Mouse (Mus musculus) 3T3-L1 (cell line): ENCODE data around the gene Crocc2.
"Not testable (repeated sequence)": the region's sequence is repeated elsewhere in the genome, so short reads cannot be mapped to it uniquely, and the experiment has no call there.

Source experiments
- DNase-seq: peaks from one replicate; pipeline ENCODE4 v3.0.0-alpha.2; 2015; ENCODE audit warnings: low read depth, low spot score

Crocc2 gene

DNA sequence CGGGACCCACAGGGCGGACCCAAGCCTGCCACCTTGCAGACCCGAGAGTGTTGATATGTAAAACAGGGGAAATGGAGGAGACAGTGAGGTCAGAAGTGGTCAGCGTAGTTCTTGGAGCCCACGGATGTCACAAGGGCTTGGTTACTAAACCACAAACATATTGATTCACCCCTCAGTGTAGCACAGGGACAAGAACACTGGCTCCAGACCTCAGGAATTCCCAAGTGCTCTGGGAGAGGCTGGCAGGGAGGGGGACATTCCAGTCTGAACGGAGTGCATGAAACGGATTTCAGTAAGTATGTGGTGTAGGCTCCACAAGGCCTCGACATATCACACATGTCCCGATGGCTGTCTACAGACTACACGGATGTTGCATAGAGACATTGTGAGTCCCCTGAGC, 6.6 kb upstream of the Crocc2 start:
- peak; percentile 48 for DNase-seq

DNA sequence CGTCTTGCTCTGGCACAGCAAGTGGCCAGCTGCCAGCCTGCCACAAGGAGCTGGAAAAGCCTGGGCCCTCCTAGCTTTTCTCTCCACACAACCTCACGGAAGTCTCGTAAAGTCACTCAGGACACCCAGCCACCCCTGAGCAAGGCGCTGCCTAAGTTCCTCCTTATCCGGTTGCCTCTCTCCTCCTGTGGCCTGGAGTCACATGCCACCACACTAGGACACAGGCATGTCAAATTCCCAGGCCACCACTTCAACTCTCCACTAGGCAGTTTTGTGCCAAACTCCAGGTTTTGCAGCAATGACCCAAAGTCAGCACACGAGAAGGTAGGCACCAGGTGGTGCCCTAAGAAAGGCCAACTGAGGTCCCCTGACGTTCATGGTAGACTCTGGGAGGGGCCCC, 5.9 kb upstream of the Crocc2 start:
- DNase-seq, result no peak

DNA sequence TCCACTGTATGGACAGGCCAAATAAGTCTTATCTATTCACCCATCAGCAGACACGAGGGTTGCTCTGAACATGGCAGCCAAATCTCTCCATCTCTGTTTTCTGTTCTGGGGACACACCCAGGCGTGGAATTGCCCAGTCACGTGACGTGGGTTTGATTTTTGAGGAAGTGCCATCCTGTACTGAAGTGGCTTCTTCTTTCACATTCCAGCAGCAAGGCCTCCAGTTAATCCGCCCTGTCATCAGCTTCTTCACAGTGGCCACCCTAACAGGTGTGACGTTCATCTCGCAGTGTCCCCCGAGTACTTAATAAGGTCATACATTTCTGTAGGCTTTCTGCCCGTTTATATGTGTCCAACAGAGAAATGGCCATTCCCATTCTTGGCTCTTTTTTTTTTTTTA, 3.1 kb upstream of the Crocc2 start:
- DNase-seq, result peak; percentile 53

DNA sequence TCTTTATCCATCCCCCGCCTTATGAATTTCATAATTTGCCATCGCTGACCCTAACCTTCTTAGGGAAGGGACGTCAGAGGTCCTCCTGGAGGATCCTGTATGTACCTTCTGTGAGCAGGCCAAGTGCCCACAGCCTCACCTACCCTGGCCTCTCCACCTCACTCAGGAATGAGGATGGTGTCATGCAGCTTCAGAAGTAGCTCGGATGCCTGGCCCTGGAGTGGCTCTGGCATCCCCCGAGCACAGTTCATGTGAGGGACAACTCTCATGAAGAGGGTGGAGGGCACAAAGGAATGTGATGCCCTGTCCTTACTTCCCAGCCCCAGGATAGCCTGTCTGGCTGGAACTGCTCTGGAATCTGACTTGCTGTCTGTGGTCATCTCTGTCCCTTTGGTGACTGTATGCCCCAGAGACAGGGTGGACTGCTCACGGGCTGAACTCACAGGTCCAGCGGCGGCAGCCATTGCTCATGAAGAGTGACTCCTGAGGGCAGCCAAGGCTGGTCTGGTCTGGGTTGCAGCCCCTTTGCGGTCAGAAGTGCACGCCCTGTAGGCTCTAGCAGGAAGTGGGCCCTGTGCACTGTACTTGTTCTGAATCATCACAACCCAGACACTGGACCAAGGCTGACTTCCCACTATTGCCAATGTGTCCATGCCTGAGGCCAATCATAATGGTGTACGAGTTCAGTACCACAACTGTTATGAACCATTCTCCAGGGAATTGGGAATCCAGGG, 2.0 kb upstream of the Crocc2 start:
- DNase-seq, result peak; percentile 89

DNA sequence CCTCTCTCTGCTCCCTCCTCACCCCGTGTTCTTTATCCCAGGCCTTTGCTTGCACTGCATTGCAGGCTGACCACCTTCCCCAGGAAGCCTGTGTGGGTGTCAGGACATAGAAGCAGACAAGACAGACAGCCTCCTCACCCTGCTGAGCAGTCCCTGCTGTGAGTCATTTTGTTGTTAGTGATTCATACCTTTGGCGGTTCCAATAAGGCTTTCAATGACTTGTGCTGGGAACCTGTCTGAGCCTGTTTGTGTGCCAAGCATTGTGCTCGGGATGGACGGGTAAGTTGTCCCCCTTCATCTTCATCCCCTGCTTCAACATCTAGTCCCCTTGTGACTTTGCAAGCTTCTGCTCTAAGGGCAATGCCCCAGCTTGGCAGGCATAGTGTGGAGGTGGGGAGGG, 5.1 kb downstream of the Crocc2 start:
- DNase-seq, result peak; percentile 86

DNA sequence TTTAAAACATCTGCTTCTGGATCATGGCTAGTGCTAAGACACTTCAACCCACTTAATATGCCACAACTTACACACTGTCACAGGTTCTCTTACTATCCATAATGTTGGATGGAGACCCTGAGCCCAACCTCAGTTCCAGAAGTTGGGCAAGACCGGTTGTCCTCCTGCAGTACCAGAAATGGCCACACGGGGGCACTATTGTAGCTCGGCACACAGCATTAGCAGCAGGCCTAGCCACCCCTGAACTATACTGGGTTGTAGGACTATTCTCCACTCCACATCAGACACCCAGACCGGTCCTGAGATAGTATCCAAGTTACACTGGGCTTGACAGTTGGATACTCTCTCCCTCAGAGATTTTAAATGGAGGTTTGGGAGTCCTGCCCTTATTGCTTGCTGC, 5.9 kb downstream of the Crocc2 start:
- peak; percentile 96 for DNase-seq

DNA sequence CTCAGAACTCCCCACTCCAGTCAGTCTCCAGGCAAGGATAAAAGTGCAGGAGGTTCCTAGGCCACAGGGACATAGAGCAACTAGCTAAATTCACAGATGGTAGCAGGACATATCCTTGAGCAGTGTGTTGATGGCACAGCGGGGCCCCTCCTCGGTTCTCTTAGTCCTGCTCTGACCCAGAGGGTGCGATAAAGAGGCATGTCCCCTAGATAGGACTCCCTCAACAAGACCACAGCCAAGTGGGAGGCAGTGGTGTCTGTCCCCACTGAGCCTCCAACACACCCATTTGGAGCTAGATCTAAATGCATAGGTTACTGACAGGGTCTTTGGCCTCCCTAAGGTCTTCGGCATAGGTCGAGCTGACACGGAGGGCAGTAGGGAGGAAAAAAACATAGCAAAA, 7.3 kb downstream of the Crocc2 start:
- no peak for DNase-seq

DNA sequence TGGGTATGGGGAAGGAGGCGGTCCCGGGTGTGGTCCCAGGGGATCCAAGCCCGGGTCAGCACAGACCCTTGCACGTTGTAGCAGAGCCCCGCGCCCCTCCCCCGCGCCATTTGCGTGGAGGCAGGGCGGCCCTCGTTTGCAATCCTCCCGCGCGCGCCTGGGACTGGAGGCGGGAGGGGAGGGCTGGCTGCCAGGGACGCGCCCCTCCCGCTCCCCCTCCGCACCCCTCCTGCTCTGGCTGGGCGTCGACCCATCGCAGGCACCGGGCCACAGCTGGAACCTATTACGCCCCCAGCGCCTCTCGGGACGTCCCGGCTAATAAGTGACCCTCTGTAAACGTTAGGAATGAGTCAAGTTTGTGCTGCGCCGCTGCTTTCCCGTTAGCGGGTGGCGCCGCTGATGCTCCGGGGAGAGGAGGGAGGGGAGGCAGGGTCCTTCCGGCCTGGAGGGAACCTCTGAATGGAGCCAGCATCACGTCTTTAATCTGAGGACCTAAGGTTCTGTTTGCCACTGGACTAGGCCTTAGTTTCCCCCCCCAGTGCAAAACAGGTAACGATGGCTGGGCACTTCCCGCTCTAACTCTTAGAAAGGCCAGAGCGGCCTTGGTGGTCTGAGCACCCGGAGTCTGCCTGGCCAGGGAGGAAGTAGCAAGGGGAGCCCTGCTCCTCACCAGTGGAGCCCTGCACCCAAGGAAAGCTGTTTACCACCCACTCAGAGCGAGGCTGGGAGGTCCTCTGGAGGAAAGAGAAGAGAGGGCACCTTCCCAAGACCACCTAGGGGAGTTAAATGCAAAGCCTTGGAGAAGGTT, 8.2 kb downstream of the Crocc2 start:
- peak; percentile 71 for DNase-seq

DNA sequence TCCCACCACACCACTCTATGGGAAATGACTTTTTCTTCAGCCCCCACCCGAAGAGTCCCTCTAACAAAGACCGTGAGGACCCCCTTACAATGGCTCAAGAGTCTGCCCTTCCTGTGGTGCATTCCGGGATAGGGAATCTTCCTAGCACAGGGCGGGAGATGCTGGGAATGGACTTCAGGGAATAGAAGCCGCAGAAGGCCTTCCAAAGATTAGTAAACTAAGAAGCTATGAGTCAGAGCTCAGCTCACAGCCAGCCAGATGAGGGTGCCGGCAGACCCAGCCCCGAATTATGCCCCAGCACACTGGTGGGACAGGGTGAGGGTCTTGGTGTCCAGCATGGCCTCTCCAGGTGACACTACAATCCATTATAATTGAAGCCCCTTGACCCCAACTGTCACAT, 13.8 kb downstream of the Crocc2 start:
- DNase-seq, result no peak

DNA sequence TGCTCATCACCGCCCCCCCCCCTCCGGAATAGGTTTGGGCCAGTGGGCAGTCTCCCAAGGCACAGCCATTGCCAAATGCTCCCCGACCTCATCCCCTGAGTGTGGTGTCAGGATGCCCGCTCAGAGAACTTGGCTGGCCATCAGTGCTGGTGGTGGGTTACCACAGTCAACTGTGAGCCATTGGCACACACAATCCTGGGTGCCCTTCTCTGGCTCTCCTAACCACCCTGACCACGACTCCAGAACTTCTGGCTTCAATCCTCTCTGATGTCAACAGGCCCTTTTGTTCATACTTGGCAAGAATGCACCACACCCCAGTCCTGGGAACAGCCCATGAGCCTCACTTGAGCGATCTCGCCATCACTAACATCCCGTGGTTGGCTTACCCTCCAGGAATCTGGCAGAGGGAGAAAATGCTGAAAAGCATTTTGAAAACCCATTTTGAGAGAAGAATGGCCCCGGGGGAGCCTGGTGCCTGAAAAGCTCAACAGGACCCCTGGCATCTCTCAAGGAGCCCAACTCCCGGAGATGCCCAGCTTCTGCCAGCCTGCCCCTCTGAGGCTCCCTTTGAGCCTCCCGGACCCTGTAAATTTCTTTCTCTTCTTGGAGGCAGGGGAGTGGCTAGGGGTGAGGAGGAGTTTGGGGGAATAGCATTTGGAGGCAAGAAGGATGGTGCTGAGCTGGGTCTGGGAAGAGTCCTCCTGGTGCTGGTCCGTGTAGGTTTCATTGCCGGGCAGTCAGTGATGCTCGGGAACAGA, 15.7 kb downstream of the Crocc2 start:
- DNase-seq, result peak; percentile 93

DNA sequence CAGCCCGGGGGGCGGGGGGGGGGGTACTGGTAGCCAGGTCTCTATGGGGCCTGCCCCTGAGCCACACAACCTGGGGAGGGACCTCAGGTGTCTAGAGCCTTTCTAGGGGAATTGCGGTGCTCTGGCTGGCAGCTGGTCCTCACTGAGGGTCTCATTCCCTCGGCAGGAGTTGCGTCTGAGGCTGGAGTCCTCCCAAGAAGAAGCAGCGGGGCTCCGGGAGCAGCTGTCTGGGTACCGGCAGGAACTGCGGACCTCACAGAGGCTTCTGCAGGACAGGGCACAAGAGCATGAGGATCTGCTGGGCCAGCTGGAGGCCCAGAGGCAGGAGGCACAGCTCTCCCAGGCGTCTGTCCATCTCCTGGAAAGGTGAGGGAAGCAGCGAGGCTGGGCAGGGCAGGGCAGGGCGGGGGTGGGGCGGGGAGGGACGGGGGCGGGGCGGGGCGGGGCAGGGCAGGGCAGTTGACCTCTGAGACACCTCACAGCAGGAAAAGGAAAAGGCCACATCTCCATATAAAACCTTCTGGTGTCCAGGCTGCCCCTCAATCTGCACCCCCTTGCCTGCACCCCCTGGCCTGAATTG, 22.3 kb downstream of the Crocc2 start:
- no peak for DNase-seq

DNA sequence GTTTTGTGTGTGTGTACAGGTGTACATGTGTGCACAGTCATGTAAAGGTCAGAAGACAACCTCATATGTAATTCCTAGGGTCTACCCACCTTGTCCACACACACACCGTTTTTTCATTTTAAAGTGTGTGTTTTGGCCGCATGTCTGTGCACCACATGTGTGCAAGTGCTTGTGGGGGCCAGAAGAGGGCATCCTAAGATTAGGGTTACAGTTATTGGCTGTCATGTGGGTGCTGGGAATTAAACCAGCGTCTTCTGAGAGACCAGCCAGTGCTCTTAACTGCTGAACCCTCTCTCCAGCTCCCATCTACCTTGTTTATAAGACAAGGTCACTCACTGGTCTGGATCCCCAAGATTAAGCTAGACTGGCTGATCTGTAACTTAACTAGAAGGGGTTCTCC, 26.4 kb downstream of the Crocc2 start:
- DNase-seq, result no peak

DNA sequence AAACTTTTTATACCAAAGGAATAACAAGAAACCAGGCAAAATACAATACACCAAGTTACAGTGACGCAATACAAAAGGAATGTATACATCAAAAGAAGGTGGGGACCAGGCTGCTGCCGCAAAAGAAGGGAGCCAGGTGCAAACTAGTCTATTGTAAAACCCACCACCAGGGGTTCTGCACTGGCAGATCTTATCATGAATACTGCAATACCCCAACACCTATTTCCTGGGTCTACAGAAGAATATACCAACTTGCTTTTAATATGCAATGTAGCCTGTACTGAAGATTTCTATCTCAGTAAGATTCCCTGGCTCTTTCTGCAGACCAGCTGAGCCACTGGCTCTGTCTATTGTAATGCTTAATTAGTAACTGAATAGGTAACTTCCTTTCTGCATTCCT, 28.9 kb downstream of the Crocc2 start:
- DNase-seq, result not testable (repeated sequence)

DNA sequence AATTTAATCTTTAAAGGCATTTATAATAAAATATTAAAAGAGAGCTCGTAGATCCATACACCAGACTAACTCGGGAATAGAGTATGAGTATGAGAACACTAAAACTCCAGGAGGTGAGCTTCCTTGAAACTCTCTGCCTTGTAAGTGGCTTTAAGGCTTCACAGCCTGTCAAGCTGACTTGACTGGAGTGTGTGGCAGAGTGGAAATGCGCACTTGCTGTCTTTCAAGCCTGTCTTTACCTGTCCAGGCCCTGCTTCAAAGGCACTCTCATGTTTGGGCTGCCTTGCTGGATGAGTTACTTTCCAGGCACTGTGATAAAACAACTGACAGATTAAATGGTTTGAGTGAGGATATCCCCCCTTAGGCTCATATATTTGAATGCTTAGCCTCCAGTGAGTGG, 29.4 kb downstream of the Crocc2 start:
- no peak for DNase-seq

DNA sequence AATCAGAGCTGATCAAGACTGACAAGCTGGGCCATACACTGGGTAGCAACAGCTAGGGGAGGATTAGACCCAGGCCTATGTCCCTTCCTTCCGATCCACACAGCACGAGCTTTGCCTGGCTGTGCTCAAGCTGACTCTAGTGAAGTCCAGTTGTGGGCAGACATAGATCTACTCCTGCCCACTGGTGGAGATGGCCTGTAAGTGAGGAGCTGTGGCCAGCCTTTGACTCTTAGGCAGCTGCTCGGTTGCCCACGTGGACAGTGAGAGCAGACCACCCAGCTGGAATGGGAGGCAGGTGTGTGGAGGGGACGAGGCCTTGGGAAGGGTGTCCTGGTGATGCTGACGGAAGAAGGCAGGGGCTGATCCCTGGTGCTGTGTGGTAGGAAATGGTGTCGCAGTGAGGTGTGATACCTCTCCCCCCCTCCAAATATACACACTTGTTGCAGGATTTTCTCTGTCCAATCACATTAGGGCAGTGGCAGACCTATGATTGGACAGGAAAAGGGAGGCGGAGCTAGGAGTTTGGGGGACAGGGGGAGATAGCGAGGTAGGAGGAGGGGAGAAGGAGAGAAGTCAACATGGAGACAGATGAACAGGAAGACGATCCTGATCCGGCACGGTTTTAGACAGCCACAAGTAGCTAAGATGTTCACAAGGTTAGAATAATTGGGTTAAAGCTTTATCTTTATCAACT, 37.9 kb downstream of the Crocc2 start:
- no peak for DNase-seq

DNA sequence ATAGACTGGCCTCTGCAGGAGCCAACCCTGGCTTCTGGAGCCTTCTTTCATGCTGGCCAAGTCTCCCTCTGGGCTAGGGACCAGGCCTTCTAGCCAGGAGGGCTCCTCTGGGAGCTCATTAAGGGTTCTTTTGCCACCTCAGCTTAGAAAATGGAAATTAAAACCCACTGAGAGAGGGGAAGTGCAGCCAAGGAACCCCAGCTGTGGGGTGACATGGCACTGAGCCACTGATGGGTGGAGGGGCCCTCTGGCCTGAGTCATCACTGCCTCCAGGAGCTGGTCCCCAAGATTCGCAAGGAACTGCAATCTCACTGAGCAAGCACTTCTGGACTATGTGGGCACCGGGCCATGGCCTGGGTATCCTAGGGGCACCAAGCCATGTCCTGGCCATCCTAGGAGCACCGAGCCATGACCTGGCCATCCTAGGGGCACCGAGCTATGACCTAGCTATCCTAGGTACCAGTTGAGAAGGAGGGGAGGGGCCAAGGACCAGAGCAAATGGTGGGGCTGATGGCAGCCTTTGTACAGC, 39.1 kb downstream of the Crocc2 start:
- no peak for DNase-seq

DNA sequence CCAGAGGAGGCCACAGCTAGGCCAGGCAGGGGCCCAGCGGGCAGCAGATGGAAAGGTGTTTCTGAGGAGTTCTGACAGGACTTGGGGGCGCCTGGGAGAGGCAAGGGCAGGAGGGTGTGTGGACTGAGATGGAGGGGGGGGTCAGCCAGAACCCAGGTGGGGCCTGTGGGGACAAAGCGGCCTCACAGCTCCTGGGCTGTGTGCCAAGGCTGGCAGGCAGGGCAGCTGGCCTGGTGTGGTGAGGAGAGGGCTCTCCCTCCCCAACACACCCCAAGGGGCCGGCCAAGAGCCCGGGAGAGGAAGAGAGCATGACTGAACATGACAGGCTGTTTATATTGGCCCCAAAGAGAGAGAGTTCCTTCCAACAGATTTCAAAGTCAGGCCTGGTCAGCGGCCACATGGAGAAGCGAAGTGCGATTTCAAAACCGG, 41.7 kb downstream of the Crocc2 start:
- peak; percentile 88 for DNase-seq

DNA sequence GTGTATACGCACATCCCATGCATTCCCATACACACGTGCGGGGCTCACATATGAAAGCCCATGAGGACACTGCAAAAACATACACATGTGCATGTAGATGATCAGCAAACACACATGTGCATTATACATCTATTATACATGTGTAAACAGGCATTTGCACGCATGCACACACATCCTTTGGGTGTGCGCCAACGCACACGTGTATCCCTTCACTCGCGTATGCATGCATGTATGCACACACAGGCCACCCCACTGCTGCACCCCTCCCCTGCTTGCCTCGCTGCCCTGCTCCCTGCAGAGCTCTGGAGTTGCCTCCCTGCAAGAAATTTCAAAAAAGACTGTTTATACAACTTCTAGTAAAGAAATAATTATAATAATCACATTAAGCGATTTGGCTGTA, 42.5 kb downstream of the Crocc2 start:
- DNase-seq, result no peak

DNA sequence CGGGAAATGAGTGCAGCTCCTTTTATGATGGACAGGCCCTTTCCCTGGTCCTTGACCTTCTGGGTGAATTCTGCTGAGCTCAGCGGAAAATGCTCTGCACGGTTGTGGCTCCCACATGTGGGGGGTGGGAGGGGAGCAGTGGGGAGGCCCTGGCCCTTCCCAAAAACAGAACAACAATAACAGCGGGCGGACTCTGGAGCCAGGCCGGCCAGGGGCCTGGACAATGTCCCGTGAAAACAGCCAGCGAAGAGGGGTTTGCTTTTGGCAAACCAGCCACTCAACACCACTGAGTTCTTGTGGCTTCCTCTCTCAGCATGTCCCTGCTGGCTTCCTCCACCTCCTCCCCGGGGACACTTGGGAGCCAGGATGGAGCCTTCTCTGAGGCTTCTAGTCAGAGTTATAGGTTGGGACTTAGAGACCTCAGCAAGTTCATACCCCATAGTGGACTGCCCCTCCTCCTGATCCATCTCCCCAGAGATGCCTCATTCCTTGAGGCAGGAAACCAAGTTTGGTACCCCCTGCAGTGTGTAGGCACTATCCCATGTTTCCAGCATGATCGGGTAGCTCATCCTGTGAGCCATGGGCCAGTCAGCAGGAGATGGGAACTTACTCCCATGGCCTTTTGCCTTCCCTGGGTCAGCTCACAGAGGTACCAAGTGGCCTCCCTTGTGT, 43.2 kb downstream of the Crocc2 start:
- peak; percentile 66 for DNase-seq

DNA sequence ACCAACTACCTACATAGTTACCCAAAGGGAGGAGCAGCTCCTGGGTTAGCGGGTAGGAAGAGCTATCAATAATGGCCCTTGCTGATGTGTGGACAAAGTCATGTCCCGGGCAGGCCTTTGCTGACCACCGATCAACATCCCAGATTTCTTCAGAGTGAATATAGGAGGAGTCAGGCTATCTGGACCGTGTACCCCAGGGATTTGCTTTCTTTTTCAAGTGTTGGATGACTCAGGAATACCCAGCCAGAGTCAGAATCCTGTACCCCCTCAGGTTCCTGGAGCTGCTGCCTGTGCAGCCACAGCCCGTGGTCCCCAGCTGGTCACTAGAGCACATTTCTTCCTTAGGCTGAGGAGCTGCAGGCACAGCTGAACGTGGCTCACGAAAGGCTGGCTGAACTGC, 43.9 kb downstream of the Crocc2 start:
- peak; percentile 61 for DNase-seq

DNA sequence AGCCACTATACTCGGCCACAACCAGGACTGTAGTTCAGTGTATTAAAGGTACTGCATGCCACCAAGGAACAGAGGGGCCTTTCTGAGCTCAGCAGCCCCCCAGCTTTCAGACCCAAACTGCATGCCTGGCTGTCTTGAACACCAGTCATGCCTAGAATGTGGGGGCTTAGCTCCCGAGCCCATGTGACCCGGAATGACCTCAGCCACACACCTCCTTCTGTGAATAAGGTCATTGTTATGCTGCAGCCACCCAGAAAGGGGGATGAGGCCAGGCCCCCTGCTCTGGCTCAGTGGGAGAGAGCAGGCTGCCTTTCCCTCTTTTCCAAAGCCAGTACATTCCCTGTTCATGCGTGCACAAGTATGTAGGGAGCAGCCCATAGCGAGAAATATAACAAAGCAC, 46.1 kb downstream of the Crocc2 start:
- DNase-seq, result no peak
